Mouse (Mus musculus) layer of hippocampus, adult 9-10 months (tissue): ENCODE results near the gene Phf2.
A peak's percentile ranks its signal among the peaks of the same experiment; 100 is the strongest.

ENCODE experiments used
- DNase-seq: peaks from one replicate; pipeline ENCODE4 v3.0.0; 2022; ENCODE audit warnings: low spot score

Gene Phf2

DNA sequence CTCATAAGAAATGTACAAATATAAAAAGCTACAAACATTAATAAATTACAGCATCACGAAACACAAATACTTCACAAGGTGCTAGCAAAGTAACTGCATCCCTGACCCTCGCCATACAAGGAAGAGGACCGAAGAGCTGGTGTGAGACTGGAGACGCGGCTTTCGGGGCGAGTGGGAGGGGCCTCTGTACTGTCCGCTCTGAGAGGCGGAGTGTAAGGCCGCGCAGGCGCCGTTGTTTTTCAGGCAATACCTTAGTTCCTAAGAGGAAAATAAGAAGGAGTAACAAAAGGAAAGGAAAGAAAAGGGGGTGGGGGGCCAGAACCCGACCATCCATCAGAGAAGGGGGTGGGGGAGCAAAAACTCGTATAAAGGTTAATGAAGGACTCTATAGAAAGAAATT lies 68.7 kb downstream of the Phf2 start:
- no peak for DNase-seq

- no peak for DNase-seq
These were observed 69.9 kb downstream of the Phf2 start for GRCm38 (mm10) chr13:48800850-48801546.

GRCm38 (mm10) chr13:48798256-48798771 lies 72.6 kb downstream of the Phf2 start:
- no peak for DNase-seq

DNA sequence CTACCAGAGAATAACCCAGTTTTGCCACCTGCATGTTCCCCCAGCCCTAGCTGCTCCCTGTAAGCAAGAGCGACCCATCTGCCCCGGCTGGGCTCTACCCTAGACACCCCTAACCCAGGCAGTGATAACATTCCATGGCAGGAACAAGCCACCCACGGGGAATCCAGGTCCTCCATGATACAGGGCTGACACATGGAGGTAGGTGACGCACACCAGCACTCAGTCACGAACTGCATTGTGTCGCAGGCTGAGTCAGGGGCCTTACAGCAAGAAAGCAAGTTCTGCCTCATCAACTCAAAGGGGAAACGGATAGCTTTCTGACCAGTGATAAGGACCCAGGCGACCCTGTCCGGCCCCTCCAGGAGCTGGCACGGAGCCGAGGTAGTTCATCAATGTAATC lies 74.0 kb downstream of the Phf2 start:
- no peak for DNase-seq

DNA sequence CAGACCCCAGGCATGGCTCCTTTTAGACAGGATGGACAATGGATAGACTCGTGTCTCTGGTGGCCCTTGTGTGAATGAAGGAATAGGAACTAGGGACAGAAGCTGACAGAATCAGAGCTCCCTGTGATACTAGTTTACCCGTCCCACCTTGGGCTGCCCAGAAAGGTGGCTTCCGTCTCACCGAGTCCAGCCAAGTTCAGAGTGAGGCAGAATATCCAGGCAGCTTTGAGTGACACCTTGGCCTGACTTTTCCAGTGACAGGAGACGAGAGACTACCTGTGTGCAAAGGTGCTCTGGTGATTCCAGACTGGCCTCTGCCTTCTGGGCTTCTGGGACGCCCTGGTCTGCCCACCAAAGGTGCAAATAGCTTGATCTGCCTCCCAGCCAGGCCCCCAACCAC lies 75.2 kb downstream of the Phf2 start:
- DNase-seq: no peak

GRCm38 (mm10) chr13:48784594-48785298 lies 86.2 kb downstream of the Phf2 start:
- no peak for DNase-seq

DNA sequence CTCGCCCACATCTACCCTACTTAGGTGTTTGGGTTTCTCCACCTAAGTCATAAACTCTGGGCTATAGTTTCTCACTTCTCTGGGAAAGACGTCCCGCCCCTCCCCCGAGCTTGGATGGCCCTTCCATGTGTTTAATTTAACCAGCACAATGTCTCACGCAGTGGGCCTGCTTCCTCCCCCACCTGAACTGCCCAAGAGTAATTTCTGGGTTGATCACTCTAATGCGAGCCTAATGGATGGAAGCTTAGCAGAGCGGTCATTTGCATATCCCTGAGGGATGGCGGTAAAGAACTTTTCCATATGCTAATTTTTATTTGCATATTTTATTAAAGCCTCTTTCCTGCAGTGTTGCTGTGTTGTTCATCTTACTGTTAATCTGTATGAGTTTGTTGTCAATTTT lies 86.8 kb downstream of the Phf2 start:
- DNase-seq: no peak

DNA sequence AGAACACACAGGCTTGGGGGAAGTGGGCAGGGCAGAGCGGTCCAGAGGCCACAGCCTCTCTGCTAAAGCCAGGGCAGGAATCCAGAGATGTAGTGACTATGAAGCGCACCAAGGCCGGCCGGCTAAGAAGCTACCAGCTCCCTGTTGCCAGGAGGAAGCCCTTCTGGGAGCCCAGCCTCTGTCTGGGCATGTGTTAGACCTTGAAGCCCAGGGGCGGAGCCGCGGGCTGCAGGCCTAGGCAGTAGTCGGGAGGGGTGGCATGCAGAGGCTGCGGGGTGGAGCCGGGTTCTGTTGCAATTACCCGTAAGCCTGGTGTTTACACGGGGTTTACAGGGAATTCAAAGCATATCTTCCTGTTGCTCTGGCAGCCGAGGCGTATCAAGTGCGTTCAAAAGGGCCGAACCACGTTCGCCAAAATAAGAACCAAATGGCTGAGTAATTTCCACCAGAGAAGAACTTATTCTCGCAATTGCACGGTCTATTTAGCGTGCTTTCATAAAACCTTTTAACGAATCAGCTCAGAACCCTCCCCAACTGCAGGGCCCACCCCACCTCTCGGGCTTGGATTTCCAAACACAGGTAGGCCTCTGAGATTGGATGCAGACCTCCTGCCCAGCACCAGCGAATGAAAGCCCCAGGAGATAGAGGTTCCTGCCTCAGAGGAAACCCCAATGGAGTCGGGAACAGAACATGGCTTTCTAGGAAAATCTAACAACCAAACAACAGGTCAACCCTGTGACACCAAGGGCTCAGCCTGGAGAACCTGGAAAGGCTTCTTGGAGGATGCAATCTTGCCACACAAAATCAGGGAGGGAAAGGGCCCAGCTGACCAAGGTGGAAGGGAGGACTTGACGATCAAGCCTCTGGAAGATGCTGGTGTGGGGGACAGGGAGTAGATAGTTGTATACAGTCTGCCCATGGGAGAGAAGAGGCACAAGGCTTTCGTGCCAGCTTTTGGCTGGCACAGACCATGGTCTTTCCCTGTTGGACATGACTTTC lies 87.9 kb downstream of the Phf2 start:
- DNase-seq: no peak

GRCm38 (mm10) chr13:48780345-48781010 lies 90.4 kb downstream of the Phf2 start:
- no peak for DNase-seq

GRCm38 (mm10) chr13:48779592-48780344 lies 91.2 kb downstream of the Phf2 start:
- DNase-seq: no peak

- DNase-seq: no peak
These were observed 92.8 kb downstream of the Phf2 start for GRCm38 (mm10) chr13:48778138-48778537.

GRCm38 (mm10) chr13:48774506-48774905 lies 96.4 kb downstream of the Phf2 start:
- DNase-seq: no peak

- peak; percentile 21 for DNase-seq
These were observed 102.8 kb downstream of the Phf2 start for GRCm38 (mm10) chr13:48768109-48768508.

DNA sequence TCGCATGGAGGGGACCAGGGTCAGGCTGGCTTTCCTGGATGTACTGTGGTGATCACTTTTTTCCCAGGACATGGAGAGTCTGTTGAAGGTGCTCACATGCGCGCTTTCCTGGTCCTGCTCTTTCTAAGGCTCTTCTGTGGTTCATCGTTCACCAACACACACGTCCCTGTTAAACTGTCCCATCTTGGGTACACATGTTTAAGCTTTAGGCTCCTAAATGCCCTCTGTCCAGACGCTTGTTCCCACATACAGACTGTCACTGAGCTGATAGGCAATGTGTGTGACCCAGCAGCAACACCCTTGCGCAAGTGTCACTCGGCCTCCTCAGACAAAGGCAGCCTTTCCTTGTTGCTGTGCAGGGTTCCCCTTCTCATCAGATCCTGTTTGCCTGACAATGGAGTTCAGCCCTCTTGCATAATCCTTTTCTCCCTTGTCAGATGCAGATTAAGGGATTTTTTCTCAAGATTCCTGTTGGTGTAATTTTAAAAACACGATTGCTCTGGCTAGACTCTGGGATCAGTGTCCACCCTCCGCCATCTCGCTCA lies 107.1 kb downstream of the Phf2 start:
- DNase-seq: no peak

GRCm38 (mm10) chr13:48760855-48761436 lies 110.0 kb downstream of the Phf2 start:
- no peak for DNase-seq

- no peak for DNase-seq
These were observed 114.2 kb downstream of the Phf2 start for GRCm38 (mm10) chr13:48756769-48757168.
